Mouse (Mus musculus) testis, adult 2 months (tissue): ENCODE data around the gene Ptpn14.

Experiments used
- CTCF ChIP-seq: fragments of 200-500 bp; IDR thresholded peaks from 2 replicates; pipeline ENCODE4 v1.5.1; 2012; ENCODE audit warnings: low read depth, mild to moderate bottlenecking, inconsistent platforms, low read length, moderate library complexity; ENCODE audit not compliant: control insufficient read depth, insufficient read depth, insufficient replicate concordance
- POLR2A ChIP-seq: fragments of 200-500 bp; IDR thresholded peaks from 2 replicates; pipeline ENCODE4 v1.6.1; 2012; ENCODE audit warnings: low read depth, mild to moderate bottlenecking, inconsistent platforms, low read length, moderate library complexity; ENCODE audit not compliant: control insufficient read depth

DNA sequence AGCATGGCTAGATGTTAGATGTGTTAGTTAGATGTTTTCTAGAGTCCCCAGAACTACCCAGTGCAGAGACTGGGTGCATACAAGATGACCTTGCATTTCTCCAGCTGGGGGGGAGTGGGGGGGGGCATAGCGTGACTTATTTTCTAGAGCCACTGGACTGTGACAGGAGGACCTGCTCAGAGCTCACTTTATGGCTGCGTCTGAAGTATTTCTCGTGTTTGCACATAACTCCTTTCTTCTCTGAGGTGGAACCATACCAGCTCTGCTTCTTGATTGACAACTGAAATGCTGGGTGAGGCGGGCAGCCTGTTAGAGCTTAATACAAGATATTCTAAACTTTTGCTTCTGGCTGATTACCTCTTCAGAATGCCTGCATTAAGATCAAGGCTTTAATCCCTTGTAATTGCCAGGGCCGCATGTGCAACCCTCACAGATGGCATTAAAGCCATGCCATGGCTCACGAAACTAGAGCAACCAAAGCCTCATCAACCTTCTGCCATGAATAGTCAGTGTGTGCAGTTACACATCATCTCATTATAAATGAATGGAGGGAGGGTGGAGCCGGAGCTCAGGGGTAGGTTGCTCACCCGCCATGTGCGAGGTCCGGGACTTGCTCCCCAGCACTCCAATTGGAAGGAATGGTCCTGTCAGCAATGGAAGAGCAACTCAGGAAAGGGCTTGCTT lies 63.6 kb downstream of the Ptpn14 start:
- TF ChIP-seq CTCF = no peak
- no peak for TF ChIP-seq POLR2A
